Mouse (Mus musculus): ENCODE results near the gene Phtf2.

DNA sequence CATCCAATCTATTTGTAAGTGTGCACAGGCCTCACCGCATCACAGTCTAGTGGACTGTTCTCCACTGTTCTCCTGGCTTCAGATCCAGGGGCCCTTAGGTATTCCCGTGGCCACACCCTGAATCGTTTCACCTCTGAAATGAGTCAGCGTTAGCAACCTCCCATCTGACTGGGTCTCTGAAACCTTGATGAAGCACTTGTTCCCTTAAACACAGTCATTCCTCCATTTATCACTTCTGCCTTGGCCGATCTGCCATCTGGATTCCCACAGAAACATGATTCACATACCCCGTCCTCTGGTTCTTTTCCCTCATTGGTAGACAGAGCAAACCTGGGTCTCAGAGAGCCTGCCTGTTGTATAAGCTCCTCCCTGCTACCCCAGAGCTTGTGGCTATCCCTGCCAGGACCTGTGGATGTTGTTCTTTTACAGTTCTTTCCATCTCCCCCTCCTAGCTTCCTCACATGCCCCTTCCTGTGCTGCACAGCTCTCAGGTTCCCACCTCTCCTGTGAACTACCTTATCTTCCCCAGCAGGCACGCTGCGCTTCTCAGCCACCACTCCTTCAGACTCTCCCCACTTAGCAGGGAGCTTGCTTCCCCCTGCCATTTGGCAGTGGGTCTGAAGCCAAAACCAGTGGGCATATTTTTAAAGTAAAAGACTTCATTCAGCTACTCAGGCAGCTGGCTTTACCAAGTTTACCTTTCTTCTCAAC lies 103.5 kb downstream of the Phtf2 start:
- TF ChIP-seq CTCF (IDR thresholded peaks at IDR 0.05) (no peak), EP300 (IDR thresholded peaks at IDR 0.05) (no peak)
